Mouse (Mus musculus) neural tube, embryonic 14.5 days (tissue): Measurements from ENCODE around the gene Atp1a4. TPM values are rescaled to one million over a fixed set of nuclear protein-coding genes. Genes with fewer than 3 reads are reported as not detected.
A peak's percentile ranks its signal among the peaks of the same experiment; 100 is the strongest.

Experiments
- ATAC-seq: fragments of 200-750 bp; cut with Nextera tagmentation; 2 replicates; pipeline ENCODE4 v1.8.0; 2017; ENCODE audit warnings: low read depth, mild to moderate bottlenecking, moderate TSS enrichment, moderate library complexity
- H3K27ac ChIP-seq: fragments of 300-500 bp; sonication (generic); 2 replicates; pipeline ENCODE4 v1.5.1; 2014; ENCODE audit warnings: low read depth, mild to moderate bottlenecking, control low read depth, low read length, moderate library complexity, mixed read lengths
- H3K27me3 ChIP-seq: fragments of 300-500 bp; sonication (generic); 2 replicates; pipeline ENCODE4 v1.6.1; 2014; ENCODE audit warnings: low read length; ENCODE audit not compliant: control insufficient read depth, insufficient read depth
- H3K36me3 ChIP-seq: fragments of 300-500 bp; sonication (generic); 2 replicates; pipeline ENCODE4 v1.6.1; 2014; ENCODE audit warnings: low read length, mixed read lengths; ENCODE audit not compliant: control insufficient read depth, insufficient read depth
- H3K4me1 ChIP-seq: fragments of 300-500 bp; sonication (generic); 2 replicates; pipeline ENCODE4 v1.6.1; 2014; ENCODE audit warnings: low read length; ENCODE audit not compliant: control insufficient read depth, insufficient read depth
- H3K4me2 ChIP-seq: fragments of 300-500 bp; sonication (generic); 2 replicates; pipeline ENCODE4 v1.6.1; 2014; ENCODE audit warnings: mild to moderate bottlenecking, low read depth, low read length, control low read depth
- H3K4me3 ChIP-seq: fragments of 300-500 bp; sonication (generic); 2 replicates; pipeline ENCODE4 v1.5.1; 2014; ENCODE audit warnings: low read depth, low read length, control low read depth, mixed read lengths
- H3K9ac ChIP-seq: fragments of 300-500 bp; sonication (generic); replicated peaks from 2 replicates; pipeline ENCODE4 v1.6.1; 2014; ENCODE audit warnings: low read depth, mild to moderate bottlenecking, control low read depth, low read length, mixed read lengths
- H3K9me3 ChIP-seq: fragments of 300-500 bp; sonication (generic); 2 replicates; pipeline ENCODE4 v1.6.1; 2016; ENCODE audit warnings: low read length; ENCODE audit not compliant: control insufficient read depth
- WGBS: fragments of 180-500 bp; shearing (Covaris S2); extraction: QIAGEN DNeasy Blood & Tissue Kit; methylation state at CpG from one replicate; pipeline ENCODE4 v1.1.7; 2014; 5-methylcytosine and 5-hydroxymethylcytosine counted together
- polyA plus RNA-seq: library from polyadenylated mRNA; unstranded; fragments of >200 nt; fragmentation: Nextera tagmentation; extraction: Ambion mirVana; gene quantifications from 2 replicates; pipeline ENCODE4 v1.2.1, GENCODE M21; 2014

Gene Atp1a4
- polyA plus RNA-seq, 1 experiment from 2014 or later, result not detected

DNA sequence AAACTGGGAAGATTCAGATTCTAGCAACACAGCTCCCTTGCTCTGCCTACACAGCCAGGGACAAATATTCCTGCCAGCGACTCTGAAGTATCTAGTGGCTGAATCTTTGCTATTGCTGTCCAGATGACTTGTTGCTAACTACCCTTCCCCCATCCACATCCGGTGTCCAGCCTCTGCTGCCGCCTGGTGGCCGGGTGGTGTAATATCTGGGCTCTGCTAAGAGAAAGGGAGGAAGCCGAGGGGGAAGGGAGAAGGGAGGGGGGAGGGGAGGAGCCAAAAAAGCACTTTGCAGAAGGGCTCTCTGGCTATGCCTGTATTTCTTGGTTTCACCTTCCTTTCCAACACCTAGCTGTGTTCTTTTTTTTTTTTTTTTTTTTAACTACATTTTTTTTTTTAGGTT is 41.1 kb downstream of the Atp1a4 start:
- peak; percentile 22 for ATAC-seq
- Histone ChIP-seq H3K27ac (0 out of 2 replicates have a peak overlapping the region, but pooled peaks have one; percentile 35), H3K9ac (no peak overlapping the region), H3K4me2 (no peak overlapping the region), H3K36me3 (no peaks in the 10 kb centered on the region), H3K4me3 (no peak overlapping the region), H3K4me1 (peaks cover 9% of the 10 kb centered on the region; the same call in 1 of the 2 replicates), H3K9me3 (no peaks in the 10 kb centered on the region), H3K27me3 (no peaks in the 10 kb centered on the region)
- 2% methylated on average over 5 of the region's 5 CpGs for WGBS

DNA sequence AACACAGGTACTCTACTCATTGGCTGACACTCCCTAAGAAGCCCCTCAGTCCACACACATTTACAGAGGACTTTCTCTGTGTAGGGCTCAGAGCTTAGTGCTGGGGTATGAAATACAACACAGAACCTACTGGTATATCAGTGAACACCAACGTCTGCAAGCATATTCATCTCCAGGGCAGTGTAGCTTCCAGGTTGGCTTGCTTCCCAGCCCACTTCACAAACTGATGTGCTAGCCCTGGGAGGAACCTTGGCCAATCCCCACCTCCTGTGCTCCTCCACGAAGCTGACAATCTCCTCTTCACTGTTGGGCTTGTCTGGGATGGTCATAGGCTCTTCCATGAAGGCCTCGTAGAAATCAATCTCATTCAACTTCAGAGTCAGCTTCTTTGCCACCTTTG is 43.5 kb downstream of the Atp1a4 start:
- Histone ChIP-seq H3K9ac (no peak overlapping the region), H3K4me3 (no peak overlapping the region), H3K4me2 (no peak overlapping the region), H3K9me3 (no peaks in the 10 kb centered on the region), H3K4me1 (peaks cover 5% of the 10 kb centered on the region; the same call in 1 of the 2 replicates), H3K36me3 (no peaks in the 10 kb centered on the region), H3K27ac (no peak overlapping the region), H3K27me3 (no peaks in the 10 kb centered on the region)
- WGBS, result 68% methylated on average over 3 of the region's 3 CpGs
- no peak for ATAC-seq

DNA sequence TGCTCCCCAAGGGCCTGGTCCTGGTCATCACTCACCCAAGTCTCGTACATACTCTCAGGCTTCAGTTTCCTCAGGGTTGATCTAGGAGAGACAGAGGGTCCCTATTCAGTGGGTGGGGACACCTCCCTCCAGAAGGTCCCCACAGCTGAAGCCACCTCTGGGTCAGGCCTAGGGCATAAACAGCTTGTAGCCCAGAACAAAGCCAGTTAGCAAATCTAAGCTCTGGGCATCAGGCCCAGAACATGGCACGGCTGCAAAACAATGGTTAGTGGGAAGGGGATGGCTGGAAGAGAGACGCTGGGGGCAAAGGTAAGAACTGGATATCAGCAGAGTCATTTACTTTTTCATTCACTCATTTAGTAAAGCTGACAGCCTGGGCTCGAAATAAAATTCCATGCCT is 44.4 kb downstream of the Atp1a4 start:
- Histone ChIP-seq H3K4me2 (no peak overlapping the region), H3K36me3 (no peaks in the 10 kb centered on the region), H3K9me3 (no peaks in the 10 kb centered on the region), H3K4me3 (no peak overlapping the region), H3K9ac (no peak overlapping the region), H3K27ac (peak overlapping the region; percentile 28; the same call in 1 of the 2 replicates), H3K4me1 (0 out of 2 replicates have a peak, but pooled peaks cover 5% of the 10 kb centered on the region), H3K27me3 (no peaks in the 10 kb centered on the region)
- WGBS, result 45% methylated on average over 4 of the region's 4 CpGs
- peak; percentile 36; the same call in 1 of the 2 replicates for ATAC-seq

DNA sequence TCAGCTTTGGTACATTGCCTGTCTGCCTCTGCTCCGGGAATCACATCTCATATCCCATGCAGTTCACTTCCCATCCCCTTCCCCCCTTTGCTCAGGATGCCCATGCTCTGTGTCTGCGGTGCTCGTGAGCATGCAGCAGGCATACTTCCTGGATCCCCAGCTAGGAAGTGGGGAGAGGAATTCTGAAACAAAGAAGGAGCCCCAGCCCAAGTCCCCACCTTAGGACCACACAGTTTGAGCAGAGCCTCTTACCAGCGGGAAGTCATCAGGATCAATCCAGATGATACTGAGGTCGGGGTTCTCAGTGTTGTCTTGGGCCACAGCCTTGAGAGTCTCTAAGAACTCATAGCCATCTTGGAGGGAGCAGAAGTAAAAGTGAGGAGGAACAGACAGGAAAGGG is 45.4 kb downstream of the Atp1a4 start:
- H3K9ac ChIP-seq, result no peak overlapping the region
- H3K4me2 ChIP-seq, result no peak overlapping the region
- no peaks in the 10 kb centered on the region for H3K36me3 ChIP-seq
- no peak for ATAC-seq
- 59% methylated on average over 5 of the region's 5 CpGs for WGBS
- peaks cover 5% of the 10 kb centered on the region; the same call in 1 of the 2 replicates for H3K4me1 ChIP-seq
- no peaks in the 10 kb centered on the region for H3K27me3 ChIP-seq
- no peak overlapping the region for H3K4me3 ChIP-seq
- H3K27ac ChIP-seq, result no peak overlapping the region
- no peaks in the 10 kb centered on the region for H3K9me3 ChIP-seq

DNA sequence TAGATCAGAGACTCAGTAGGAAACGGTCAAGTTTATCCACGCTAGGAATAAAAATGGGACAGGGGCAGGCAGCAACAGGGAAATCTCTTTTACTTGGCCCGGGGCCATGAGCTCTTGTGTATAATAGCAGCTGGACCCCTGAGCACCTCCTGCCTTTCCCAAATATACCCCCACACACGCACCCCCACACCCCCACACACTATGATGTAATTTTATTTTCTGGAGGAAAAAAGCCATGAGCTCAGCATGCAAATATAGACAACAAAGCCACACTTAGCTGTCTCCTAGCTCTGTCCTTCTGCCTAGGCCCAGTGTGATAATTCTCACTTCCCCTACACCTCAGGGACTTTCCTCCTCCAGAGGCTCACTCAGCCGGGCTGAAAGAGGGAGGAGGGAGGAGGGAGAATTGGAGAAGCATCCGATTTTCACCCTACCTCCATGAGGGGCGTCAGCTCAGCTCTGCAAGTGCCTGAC is 51.1 kb downstream of the Atp1a4 start:
- 13% methylated on average over 7 of the region's 7 CpGs for WGBS
- Histone ChIP-seq H3K27me3 (no peaks in the 10 kb centered on the region), H3K9ac (no peak overlapping the region; the same call in none of the 2 replicates), H3K4me3 (peak overlapping the region; percentile 63), H3K9me3 (no peaks in the 10 kb centered on the region), H3K4me1 (peaks cover 46% of the 10 kb centered on the region), H3K27ac (peak overlapping the region; percentile 86), H3K4me2 (peak overlapping the region; percentile 74), H3K36me3 (no peaks in the 10 kb centered on the region)
- peak; percentile 11; the same call in 1 of the 2 replicates for ATAC-seq

DNA sequence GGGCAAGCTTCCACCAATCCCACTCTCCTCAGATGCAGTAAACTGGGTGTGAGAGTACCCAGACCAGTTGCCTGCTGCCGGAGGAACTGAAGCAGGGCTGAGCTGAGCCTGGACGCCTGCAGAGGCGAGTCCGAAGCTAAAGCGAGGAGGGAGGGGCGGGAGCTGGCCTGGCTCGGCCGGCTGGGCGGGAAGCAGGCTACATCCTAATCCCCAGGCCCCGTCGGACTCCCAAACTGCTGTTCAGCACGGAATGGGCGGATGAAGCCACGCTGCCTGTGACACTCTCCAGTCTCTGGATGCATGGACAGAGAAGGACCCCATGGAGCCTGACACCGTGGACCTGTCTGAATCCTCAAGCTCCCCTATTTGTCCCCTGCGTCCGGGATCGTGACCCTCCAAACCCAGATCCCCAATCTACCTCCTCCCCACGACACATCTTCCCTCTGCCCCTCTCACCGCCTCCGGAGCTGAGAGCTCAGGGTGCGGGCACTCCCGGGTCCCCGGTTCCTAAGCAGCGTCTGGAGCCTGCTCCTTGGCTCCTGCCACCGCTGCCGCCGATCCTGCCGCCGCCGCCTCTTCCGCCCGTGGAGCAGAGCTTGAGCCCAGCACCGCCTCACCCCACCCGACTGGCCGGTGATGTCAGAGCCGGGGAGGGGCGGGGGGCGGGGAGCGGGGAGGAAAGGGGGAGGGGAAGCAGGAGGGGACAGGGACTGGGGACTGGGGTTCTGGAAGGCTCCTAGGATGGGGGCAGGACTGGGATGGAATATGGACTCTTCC is 51.9 kb downstream of the Atp1a4 start, which contains the start of gene Pea15a:
Gene Pea15a (minus strand): TSS at position 664 of the 777 bp plus-strand sequence.
- Histone ChIP-seq H3K4me2 (peak within 1 kb of the TSS; percentile 74), H3K4me3 (peak within 1 kb of the TSS; percentile 63), H3K27ac (peak within 1 kb of the TSS; percentile 86), H3K27me3 (no peaks in the 10 kb centered on the region), H3K4me1 (peaks cover 54% of the 10 kb centered on the region), H3K9ac (peak within 1 kb of the TSS; percentile 85), H3K9me3 (no peaks in the 10 kb centered on the region), H3K36me3 (no peaks in the 10 kb centered on the region)
- WGBS, result 1% methylated on average over 39 of the region's 40 CpGs
- peak; percentile 78 for ATAC-seq

DNA sequence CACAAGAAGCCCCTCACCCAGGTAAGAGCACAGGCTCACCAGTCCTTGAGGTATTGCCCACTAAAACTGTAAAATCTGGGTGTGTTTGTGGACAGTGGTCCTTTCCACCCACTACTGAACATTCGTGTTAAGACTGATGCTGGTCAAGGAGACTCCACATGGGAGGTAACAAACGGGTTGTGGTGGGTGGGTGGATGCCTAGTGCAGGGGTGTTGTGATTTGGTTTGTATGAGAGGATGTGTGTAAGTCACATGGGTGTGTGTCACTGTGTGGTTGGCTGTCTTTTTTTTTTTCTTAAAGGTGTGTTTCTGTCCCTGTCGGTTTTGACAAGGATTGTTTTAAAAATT is 52.5 kb downstream of the Atp1a4 start:
- Histone ChIP-seq H3K4me3 (peak overlapping the region; percentile 63), H3K27ac (peak overlapping the region; percentile 86), H3K9ac (peak overlapping the region; percentile 85), H3K4me2 (peak overlapping the region; percentile 74), H3K9me3 (no peaks in the 10 kb centered on the region), H3K36me3 (no peaks in the 10 kb centered on the region), H3K27me3 (no peaks in the 10 kb centered on the region), H3K4me1 (peaks cover 60% of the 10 kb centered on the region)
- 4% methylated on average over 3 of the region's 3 CpGs for WGBS
- no peak for ATAC-seq

DNA sequence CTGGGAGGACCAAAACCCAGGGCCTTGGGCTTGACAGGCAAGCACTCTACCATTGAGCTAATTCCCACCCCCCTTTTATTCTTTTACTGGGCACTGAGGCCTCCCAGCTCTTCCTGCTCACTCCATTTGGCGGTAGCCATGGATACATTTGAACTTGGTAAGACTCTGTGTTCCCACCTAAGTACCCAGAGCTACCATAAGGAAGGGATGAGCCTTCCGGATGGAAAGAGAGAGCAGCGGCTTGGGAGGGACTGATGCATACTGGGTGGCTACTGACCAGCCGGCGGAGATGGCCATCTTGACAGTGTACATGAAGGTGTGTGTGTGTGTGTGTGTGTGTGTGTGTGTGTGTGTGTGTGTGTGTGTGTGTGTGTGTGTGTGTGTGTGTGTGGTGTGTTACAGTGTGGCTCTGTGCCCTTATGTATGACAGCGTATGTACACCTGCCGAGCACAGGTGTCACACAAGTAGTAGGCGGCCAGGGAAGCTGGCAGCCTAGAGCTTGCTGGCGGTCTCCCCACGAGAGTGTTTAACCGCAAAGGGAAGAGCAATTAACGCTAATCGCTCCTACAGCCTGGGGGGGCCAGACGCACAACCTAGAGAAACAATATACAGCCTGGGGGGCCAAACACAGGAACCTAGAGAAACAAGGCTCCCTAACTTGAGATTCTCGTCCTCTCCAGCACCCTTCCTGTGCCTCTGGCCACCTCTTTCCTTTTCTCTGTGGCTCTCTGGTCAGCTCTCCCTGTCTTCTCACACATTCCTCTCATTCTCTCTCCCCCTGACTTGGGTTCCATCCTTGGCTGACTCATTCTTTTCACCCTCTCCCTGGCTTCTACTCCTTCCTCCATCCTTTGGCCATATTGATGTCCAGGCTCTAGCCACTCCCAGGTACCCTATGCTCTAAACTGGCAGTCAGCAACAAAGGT is 53.1 kb downstream of the Atp1a4 start:
- no peaks in the 10 kb centered on the region for H3K27me3 ChIP-seq
- 8% methylated on average over 15 of the region's 15 CpGs for WGBS
- H3K4me3 ChIP-seq, result peak overlapping the region; percentile 63
- no peak for ATAC-seq
- H3K27ac ChIP-seq, result peak overlapping the region; percentile 86
- peak overlapping the region; percentile 85 for H3K9ac ChIP-seq
- H3K4me2 ChIP-seq, result peak overlapping the region; percentile 74
- H3K4me1 ChIP-seq, result peaks cover 66% of the 10 kb centered on the region
- H3K9me3 ChIP-seq, result no peaks in the 10 kb centered on the region
- H3K36me3 ChIP-seq, result peaks cover 3% of the 10 kb centered on the region; the same call in 1 of the 2 replicates
